Mouse (Mus musculus) thymus, adult 2 months (tissue): ENCODE data around the gene Usp36. TPM values are rescaled to one million over a fixed set of nuclear protein-coding genes. Genes with fewer than 3 reads are reported as not detected.

ENCODE experiments used
- DNase-seq: peaks from one replicate; pipeline ENCODE4 v3.0.0; 2021
- H3K27ac ChIP-seq: fragments of 200-500 bp; 2 replicates; pipeline ENCODE4 v1.5.1; 2012; ENCODE audit warnings: low read length, control low read depth; ENCODE audit not compliant: control insufficient read depth, insufficient read depth
- H3K27me3 ChIP-seq: fragments of 200-500 bp; 2 replicates; pipeline ENCODE4 v1.6.1; 2012; ENCODE audit warnings: mild to moderate bottlenecking, low read length, moderate library complexity, mixed read lengths; ENCODE audit not compliant: control insufficient read depth, insufficient read depth
- H3K36me3 ChIP-seq: fragments of 200-500 bp; 2 replicates; pipeline ENCODE4 v1.6.1; 2012; ENCODE audit warnings: mild to moderate bottlenecking, low read length, moderate library complexity; ENCODE audit not compliant: control insufficient read depth, insufficient read depth
- H3K4me1 ChIP-seq: fragments of 200-500 bp; replicated peaks from 2 replicates; pipeline ENCODE4 v1.6.1; 2012; ENCODE audit warnings: low read length; ENCODE audit not compliant: control insufficient read depth, insufficient read depth
- H3K4me3 ChIP-seq: fragments of 200-500 bp; 2 replicates; pipeline ENCODE4 v1.5.1; 2012; ENCODE audit warnings: mild to moderate bottlenecking, low read length, control low read depth, moderate library complexity; ENCODE audit not compliant: control insufficient read depth, insufficient read depth
- CTCF ChIP-seq: fragments of 200-500 bp; IDR thresholded peaks from 2 replicates; pipeline ENCODE4 v1.5.1; 2012; ENCODE audit warnings: mild to moderate bottlenecking, control low read depth, low read length, moderate library complexity, borderline replicate concordance; ENCODE audit not compliant: control insufficient read depth, poor library complexity, insufficient read depth; ENCODE audit errors: extremely low read depth
- POLR2A ChIP-seq: fragments of 200-500 bp; IDR thresholded peaks from 2 replicates; pipeline ENCODE4 v1.6.1; 2012; ENCODE audit warnings: mild to moderate bottlenecking, low read length, control low read depth, moderate library complexity; ENCODE audit not compliant: control insufficient read depth, poor library complexity, insufficient read depth; ENCODE audit errors: extremely low read depth
- WGBS: fragments of 180-500 bp; shearing (Covaris S2); methylation state at CpG from one replicate; pipeline ENCODE4 v1.1.7; 2018; 5-methylcytosine and 5-hydroxymethylcytosine counted together
- polyA plus RNA-seq: library from polyadenylated mRNA; depleted of rRNA; stranded (reverse); fragments of >200 nt; gene quantifications from 2 replicates; pipeline ENCODE4 v1.2.3, GENCODE M21; 2012

Usp36 gene
- polyA plus RNA-seq, 1 experiment, result 28.8 TPM

DNA sequence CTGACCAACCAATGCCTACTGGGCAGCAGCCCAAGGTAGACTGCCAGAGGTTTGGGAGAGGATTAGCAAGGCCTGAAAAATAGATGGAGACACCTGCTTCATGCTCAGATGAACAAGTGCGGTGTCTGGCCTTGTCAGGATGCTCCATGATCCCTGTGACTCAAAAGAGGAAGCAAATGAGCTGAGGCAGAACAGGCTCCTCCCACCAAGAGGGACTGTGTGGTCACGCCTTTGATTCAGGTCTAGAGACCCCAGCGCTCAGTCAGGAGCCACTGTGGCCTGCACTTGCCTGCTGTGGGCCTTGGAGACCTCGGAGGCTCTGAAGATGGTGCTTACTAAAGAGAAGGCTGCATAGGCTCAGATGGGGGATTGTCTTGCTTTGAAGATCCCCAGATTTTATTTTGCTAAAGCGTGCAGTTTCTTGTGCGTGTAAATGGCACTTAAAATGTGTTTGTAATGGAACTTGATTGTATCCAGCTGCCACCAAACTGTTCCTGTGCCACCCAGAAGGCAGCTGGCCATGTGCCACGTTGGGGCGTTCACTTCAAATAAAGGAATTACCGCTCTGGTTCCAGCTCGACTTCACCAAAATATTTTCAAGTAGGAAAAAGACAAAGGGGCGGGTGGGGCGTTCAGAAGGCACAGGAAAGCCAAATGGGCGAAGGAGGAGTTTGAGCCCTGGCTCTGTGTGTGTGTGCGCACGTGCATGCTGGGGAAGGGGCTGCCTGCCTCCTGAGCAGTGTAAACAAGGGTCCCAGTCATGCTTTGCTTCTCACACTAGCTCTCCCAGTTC is 35.7 kb downstream of the Usp36 start:
- WGBS, result 43% methylated on average over 15 of the region's 15 CpGs
- H3K36me3 ChIP-seq, result peaks cover 5% of the 10 kb centered on the region; the same call in 1 of the 2 replicates
- TF ChIP-seq POLR2A, result no peak
- no peak for TF ChIP-seq CTCF
- no peak overlapping the region for H3K4me3 ChIP-seq
- H3K4me1 ChIP-seq, result peaks cover 24% of the 10 kb centered on the region
- H3K27me3 ChIP-seq, result no peaks in the 10 kb centered on the region
- H3K27ac ChIP-seq, result no peak overlapping the region
- DNase-seq, result no peak

DNA sequence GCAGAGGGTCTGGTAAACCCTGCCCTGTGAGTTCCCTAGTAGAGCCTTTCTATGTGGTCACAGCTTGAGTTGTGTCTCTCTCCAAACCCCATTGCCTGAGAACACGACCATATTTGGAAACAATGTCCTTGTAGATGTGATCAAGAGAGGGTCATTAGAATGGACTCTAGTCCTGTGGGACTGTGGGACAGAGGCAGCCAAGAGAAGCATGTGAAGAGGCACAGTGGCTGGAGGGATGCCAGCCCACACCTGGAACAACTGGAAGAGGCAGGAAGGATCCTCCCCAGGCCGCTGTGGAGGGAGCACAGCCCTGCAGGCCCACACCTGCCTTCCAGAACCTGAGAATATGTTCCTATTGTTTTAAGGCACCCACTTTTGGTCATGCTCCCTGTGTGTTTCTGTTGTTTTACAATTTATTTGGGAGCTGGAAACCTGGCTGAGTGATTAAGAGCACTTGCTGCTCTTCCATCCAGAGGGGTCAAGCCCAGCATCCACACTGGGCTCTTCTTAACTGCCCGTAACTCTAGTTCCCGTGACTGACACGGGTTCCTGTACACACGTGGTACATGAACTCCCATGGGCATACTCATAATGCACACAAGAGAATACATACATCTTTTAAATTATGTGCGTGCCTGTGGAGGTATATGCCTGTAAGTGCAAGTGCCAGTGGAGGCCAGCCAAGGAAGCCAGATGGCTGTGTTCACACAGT is 36.4 kb downstream of the Usp36 start:
- WGBS, result 92% methylated on average over 7 of the region's 7 CpGs
- no peak for DNase-seq

DNA sequence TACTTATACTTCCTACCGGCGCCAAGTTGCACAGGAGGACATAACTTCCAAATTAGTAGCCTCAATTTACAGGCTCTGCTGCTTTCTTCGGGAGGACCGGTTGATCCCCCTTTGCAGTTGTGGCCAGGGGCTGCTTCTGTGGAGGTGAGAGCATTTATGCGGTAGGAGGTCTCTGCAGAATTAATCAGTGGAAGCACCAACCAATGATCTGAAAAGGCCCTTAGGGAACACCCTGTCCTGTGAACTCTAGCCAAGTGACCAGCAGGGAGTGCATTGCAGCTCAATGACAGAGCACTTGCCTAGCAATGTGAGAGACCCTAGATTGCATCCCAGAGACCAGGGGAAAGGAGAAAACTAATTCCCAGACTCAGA is 41.0 kb downstream of the Usp36 start:
- H3K4me3 ChIP-seq, result peak overlapping the region; percentile 53
- H3K36me3 ChIP-seq, result no peaks in the 10 kb centered on the region
- whole genome bisulfite sequencing, result 8% methylated on average over 5 of the region's 5 CpGs
- no peak for TF ChIP-seq POLR2A
- TF ChIP-seq CTCF, result no peak
- no peak for DNase-seq
- H3K27me3 ChIP-seq, result no peaks in the 10 kb centered on the region
- peak overlapping the region; percentile 17; the same call in 1 of the 2 replicates for H3K27ac ChIP-seq
- peaks cover 25% of the 10 kb centered on the region for H3K4me1 ChIP-seq

More for the DNA sequence above, 36.4 kb downstream of the Usp36 start:
- H3K4me1 ChIP-seq, result peaks cover 21% of the 10 kb centered on the region
- no peak overlapping the region for H3K27ac ChIP-seq
- H3K36me3 ChIP-seq, result no peaks in the 10 kb centered on the region; the same call in 1 of the 2 replicates
- no peak overlapping the region for H3K4me3 ChIP-seq
- H3K27me3 ChIP-seq, result no peaks in the 10 kb centered on the region
- TF ChIP-seq POLR2A (no peak), CTCF (no peak)

- peak; percentile 80 for TF ChIP-seq POLR2A
- peak; percentile 67; the same call in 1 of the 2 replicates for TF ChIP-seq CTCF
- H3K4me3 ChIP-seq, result peak within 1 kb of the TSS; percentile 82
- H3K4me1 ChIP-seq, result peaks cover 27% of the 10 kb centered on the region
- H3K27me3 ChIP-seq, result no peaks in the 10 kb centered on the region
- H3K36me3 ChIP-seq, result no peaks in the 10 kb centered on the region
- under 1% methylated on average over 86 of the region's 86 CpGs for WGBS
- DNase-seq, result peak; percentile 99
- H3K27ac ChIP-seq, result peak within 1 kb of the TSS; percentile 85
Observed at GRCm38 (mm10) chr11:118248150-118249011, 41.7 kb downstream of the Usp36 start, which contains the start of gene Cyth1. Gene Cyth1, minus strand, starts transcription at chr11:118248592.

GRCm38 (mm10) chr11:118247359-118248095 is 42.5 kb downstream of the Usp36 start:
- no peaks in the 10 kb centered on the region for H3K36me3 ChIP-seq
- peak overlapping the region; percentile 85 for H3K27ac ChIP-seq
- WGBS, result under 1% methylated on average over 43 of the region's 43 CpGs
- H3K27me3 ChIP-seq, result no peaks in the 10 kb centered on the region
- peak overlapping the region; percentile 82 for H3K4me3 ChIP-seq
- H3K4me1 ChIP-seq, result peaks cover 32% of the 10 kb centered on the region
- TF ChIP-seq POLR2A (no peak; the same call in 1 of the 2 replicates), CTCF (no peak)
- DNase-seq, result peak; percentile 54
